Mouse (Mus musculus) cortical plate, adult 2 months (tissue): ENCODE measurements around the gene Etfrf1. TPM values are rescaled to one million over a fixed set of nuclear protein-coding genes. Genes with fewer than 3 reads are reported as not detected.

Experiments used
- H3K27ac ChIP-seq: fragments of 200-500 bp; 2 replicates; pipeline ENCODE4 v1.5.1; 2012; ENCODE audit warnings: low read length, control low read depth, inconsistent platforms; ENCODE audit not compliant: insufficient read depth
- H3K4me1 ChIP-seq: fragments of 200-500 bp; 2 replicates; pipeline ENCODE4 v1.6.1; 2011; ENCODE audit warnings: low read length; ENCODE audit not compliant: control insufficient read depth, insufficient read depth
- H3K4me3 ChIP-seq: fragments of 200-500 bp; 2 replicates; pipeline ENCODE4 v1.5.1; 2011; ENCODE audit warnings: mild to moderate bottlenecking, low read length, control low read depth; ENCODE audit not compliant: insufficient read depth
- CTCF ChIP-seq: fragments of 200-500 bp; IDR thresholded peaks from 2 replicates; pipeline ENCODE4 v1.5.1; 2011; ENCODE audit warnings: mild to moderate bottlenecking, control low read depth, low read length; ENCODE audit not compliant: insufficient read depth; ENCODE audit errors: extremely low read depth
- POLR2A ChIP-seq: fragments of 200-500 bp; IDR thresholded peaks from 2 replicates; pipeline ENCODE4 v1.6.1; 2011; ENCODE audit warnings: mild to moderate bottlenecking, low read length, control low read depth; ENCODE audit not compliant: insufficient read depth; ENCODE audit errors: extremely low read depth
- polyA plus RNA-seq: library from polyadenylated mRNA; depleted of rRNA; stranded (reverse); fragments of >200 nt; gene quantifications from 2 replicates; pipeline ENCODE4 v1.2.3, GENCODE M21; 2012; rRNA removed

Gene Etfrf1
- polyA plus RNA-seq, 1 experiment = 27.7 TPM

GRCm38 (mm10) chr6:145249291-145250184 lies 38.6 kb downstream of the Etfrf1 start:
- Histone ChIP-seq H3K27ac (peak overlapping the region; percentile 88; the same call in 1 of the 2 replicates), H3K4me3 (peak overlapping the region; percentile 90), H3K4me1 (peaks cover 5% of the 10 kb centered on the region)
- TF ChIP-seq POLR2A (no peak), CTCF (no peak)

GRCm38 (mm10) chr6:145250185-145250791 lies 39.4 kb downstream of the Etfrf1 start, which contains the start of gene Kras:
Gene Kras (minus strand): TSS chr6:145250239.
- Histone ChIP-seq H3K4me1 (peaks cover 5% of the 10 kb centered on the region), H3K27ac (peak within 1 kb of the TSS; percentile 88), H3K4me3 (peak within 1 kb of the TSS; percentile 90)
- TF ChIP-seq POLR2A (no peak), CTCF (no peak)

GRCm38 (mm10) chr6:145250820-145251219 lies 39.9 kb downstream of the Etfrf1 start:
- TF ChIP-seq CTCF = no peak
- no peak for TF ChIP-seq POLR2A
- no peak overlapping the region for H3K27ac ChIP-seq
- peaks cover 5% of the 10 kb centered on the region for H3K4me1 ChIP-seq
- peak overlapping the region; percentile 90 for H3K4me3 ChIP-seq

GRCm38 (mm10) chr6:145255952-145256700 lies 45.2 kb downstream of the Etfrf1 start:
- Histone ChIP-seq H3K4me1 (no peaks in the 10 kb centered on the region), H3K27ac (no peak overlapping the region), H3K4me3 (no peak overlapping the region)
- TF ChIP-seq POLR2A (no peak), CTCF (no peak)

GRCm38 (mm10) chr6:145256701-145257073 lies 45.8 kb downstream of the Etfrf1 start:
- Histone ChIP-seq H3K4me1 (no peaks in the 10 kb centered on the region), H3K27ac (no peak overlapping the region), H3K4me3 (no peak overlapping the region)
- no peak for TF ChIP-seq POLR2A
- no peak for TF ChIP-seq CTCF

GRCm38 (mm10) chr6:145262314-145262713 lies 51.4 kb downstream of the Etfrf1 start:
- H3K4me3 ChIP-seq = no peak overlapping the region
- TF ChIP-seq CTCF (no peak), POLR2A (no peak)
- H3K4me1 ChIP-seq = no peaks in the 10 kb centered on the region
- H3K27ac ChIP-seq = no peak overlapping the region

Other genes starting within 250 kb of the Etfrf1 start
- gene Bcat1, start 134.9 kb upstream of the Etfrf1 start, polyA plus RNA-seq = 19.0 and 19.5 TPM in 2 replicates
- 1.6 and 2.5 TPM in 2 replicates for gene Lrmp, start 95.5 kb upstream of the Etfrf1 start, polyA plus RNA-seq
- gene Casc1, start 129 bp upstream of the Etfrf1 start, polyA plus RNA-seq = 0.95 and 1.5 TPM in 2 replicates
- 45.5 and 46.3 TPM in 2 replicates for gene Kras, start 39.1 kb downstream of the Etfrf1 start, polyA plus RNA-seq